Mouse (Mus musculus) E14TG2a.4 (cell line): Measurements from ENCODE around the gene Foxn3.

Source experiments
- H3K27me3 ChIP-seq: 2 replicates; pipeline ENCODE4 v1.6.1; 2014; ENCODE audit warnings: low read length, control low read depth; ENCODE audit not compliant: insufficient read depth
- H3K36me3 ChIP-seq: 2 replicates; pipeline ENCODE4 v1.6.1; 2014; ENCODE audit warnings: low read length, control low read depth; ENCODE audit not compliant: insufficient read depth
- H3K4me1 ChIP-seq: replicated peaks from 2 replicates; pipeline ENCODE4 v1.6.1; 2014; ENCODE audit warnings: low read depth, low read length, control low read depth
- H3K4me3 ChIP-seq: replicated peaks from 2 replicates; pipeline ENCODE4 v1.5.1; 2014; ENCODE audit warnings: mild to moderate bottlenecking, low read length
- H3K9me3 ChIP-seq: 2 replicates; pipeline ENCODE4 v1.6.1; 2014; ENCODE audit warnings: low read length, control low read depth
- CTCF ChIP-seq: conservative IDR thresholded peaks from 2 replicates; pipeline ENCODE4 v1.5.1; 2014; ENCODE audit warnings: low read length
- NANOG ChIP-seq: IDR thresholded peaks from 2 replicates; pipeline ENCODE4 v1.6.1; 2014; ENCODE audit warnings: borderline replicate concordance, low read length, mixed read lengths
- POU5F1 ChIP-seq: IDR thresholded peaks from 2 replicates; pipeline ENCODE4 v1.6.1; 2014; ENCODE audit warnings: low read length, borderline replicate concordance

The Foxn3 gene

GRCm38 (mm10) chr12:99601841-99602240 is 38.5 kb upstream of the Foxn3 start:
- TF ChIP-seq CTCF (no peak), NANOG (no peak), POU5F1 (no peak)
- Histone ChIP-seq H3K27me3 (no peaks in the 10 kb centered on the region), H3K4me1 (no peaks in the 10 kb centered on the region), H3K4me3 (no peak overlapping the region), H3K9me3 (no peaks in the 10 kb centered on the region), H3K36me3 (no peaks in the 10 kb centered on the region)

- H3K4me1 ChIP-seq, result no peaks in the 10 kb centered on the region
- no peaks in the 10 kb centered on the region for H3K9me3 ChIP-seq
- no peak overlapping the region for H3K4me3 ChIP-seq
- H3K27me3 ChIP-seq, result no peaks in the 10 kb centered on the region
- no peaks in the 10 kb centered on the region for H3K36me3 ChIP-seq
- no peak for TF ChIP-seq POU5F1
- TF ChIP-seq CTCF, result no peak
- no peak for TF ChIP-seq NANOG
These were observed 38.0 kb upstream of the Foxn3 start for GRCm38 (mm10) chr12:99601392-99601791.

GRCm38 (mm10) chr12:99599606-99600005 is 36.2 kb upstream of the Foxn3 start:
- TF ChIP-seq POU5F1, result no peak
- no peak for TF ChIP-seq NANOG
- TF ChIP-seq CTCF, result no peak
- no peaks in the 10 kb centered on the region for H3K36me3 ChIP-seq
- H3K27me3 ChIP-seq, result no peaks in the 10 kb centered on the region
- no peaks in the 10 kb centered on the region for H3K9me3 ChIP-seq
- H3K4me1 ChIP-seq, result no peaks in the 10 kb centered on the region
- H3K4me3 ChIP-seq, result no peak overlapping the region

GRCm38 (mm10) chr12:99596397-99596796 is 33.0 kb upstream of the Foxn3 start:
- H3K9me3 ChIP-seq, result peaks cover 6% of the 10 kb centered on the region; the same call in 1 of the 2 replicates
- H3K4me1 ChIP-seq, result no peaks in the 10 kb centered on the region
- no peak overlapping the region for H3K4me3 ChIP-seq
- no peaks in the 10 kb centered on the region for H3K36me3 ChIP-seq
- TF ChIP-seq POU5F1 (no peak), CTCF (no peak), NANOG (no peak)
- no peaks in the 10 kb centered on the region for H3K27me3 ChIP-seq

GRCm38 (mm10) chr12:99587338-99587737 is 24.0 kb upstream of the Foxn3 start:
- no peak overlapping the region for H3K4me3 ChIP-seq
- no peaks in the 10 kb centered on the region for H3K4me1 ChIP-seq

GRCm38 (mm10) chr12:99579989-99580388 is 16.6 kb upstream of the Foxn3 start:
- Histone ChIP-seq H3K36me3 (no peaks in the 10 kb centered on the region), H3K27me3 (peaks cover 11% of the 10 kb centered on the region), H3K4me3 (no peak overlapping the region), H3K4me1 (peaks cover 26% of the 10 kb centered on the region), H3K9me3 (peaks cover 4% of the 10 kb centered on the region)
- TF ChIP-seq POU5F1, result no peak
- TF ChIP-seq CTCF, result no peak
- no peak for TF ChIP-seq NANOG

More at GRCm38 (mm10) chr12:99587338-99587737, 24.0 kb upstream of the Foxn3 start:
- H3K36me3 ChIP-seq, result no peaks in the 10 kb centered on the region
- 0 out of 2 replicates have a peak, but pooled peaks cover under 1% of the 10 kb centered on the region for H3K9me3 ChIP-seq
- no peak for TF ChIP-seq POU5F1
- TF ChIP-seq NANOG, result no peak
- TF ChIP-seq CTCF, result no peak
- peaks cover 6% of the 10 kb centered on the region for H3K27me3 ChIP-seq

- TF ChIP-seq CTCF (no peak), POU5F1 (no peak), NANOG (no peak)
- Histone ChIP-seq H3K36me3 (no peaks in the 10 kb centered on the region), H3K4me1 (peaks cover 50% of the 10 kb centered on the region), H3K4me3 (no peak overlapping the region), H3K27me3 (peaks cover 35% of the 10 kb centered on the region), H3K9me3 (peaks cover 4% of the 10 kb centered on the region)
These were observed 13.3 kb upstream of the Foxn3 start for GRCm38 (mm10) chr12:99576682-99577081.

- H3K36me3 ChIP-seq, result no peaks in the 10 kb centered on the region
- TF ChIP-seq POU5F1, result no peak
- TF ChIP-seq NANOG, result no peak
- no peak for TF ChIP-seq CTCF
- peaks cover 61% of the 10 kb centered on the region for H3K4me1 ChIP-seq
- H3K27me3 ChIP-seq, result peaks cover 55% of the 10 kb centered on the region
- H3K9me3 ChIP-seq, result peaks cover 4% of the 10 kb centered on the region
- peak overlapping the region; percentile 30 for H3K4me3 ChIP-seq
These were observed 10.9 kb upstream of the Foxn3 start for GRCm38 (mm10) chr12:99574299-99574698.

GRCm38 (mm10) chr12:99573036-99573435 is 9.7 kb upstream of the Foxn3 start:
- Histone ChIP-seq H3K4me1 (peaks cover 61% of the 10 kb centered on the region), H3K9me3 (peaks cover 4% of the 10 kb centered on the region), H3K27me3 (peaks cover 64% of the 10 kb centered on the region), H3K4me3 (no peak overlapping the region), H3K36me3 (no peaks in the 10 kb centered on the region)
- TF ChIP-seq NANOG (no peak), POU5F1 (no peak), CTCF (no peak)

- Histone ChIP-seq H3K27me3 (peaks cover 73% of the 10 kb centered on the region), H3K36me3 (no peaks in the 10 kb centered on the region), H3K4me1 (peaks cover 55% of the 10 kb centered on the region), H3K9me3 (no peaks in the 10 kb centered on the region), H3K4me3 (no peak overlapping the region)
- TF ChIP-seq NANOG, result no peak
- TF ChIP-seq POU5F1, result no peak
- no peak for TF ChIP-seq CTCF
These were observed 8.6 kb upstream of the Foxn3 start for GRCm38 (mm10) chr12:99571999-99572398.
